Mouse (Mus musculus) retina, adult 2 months (tissue): ENCODE results near the gene Loxl4.

Experiments
- DNase-seq: peaks from one replicate; pipeline ENCODE4 v3.0.0-alpha.2; 2012; ENCODE audit warnings: low read depth, low spot score

Gene Loxl4

GRCm38 (mm10) chr19:42566283-42567019 lies 46.2 kb downstream of the Loxl4 start:
- DNase-seq = no peak

- DNase-seq = no peak
Measured at GRCm38 (mm10) chr19:42563726-42564270, 48.8 kb downstream of the Loxl4 start.

GRCm38 (mm10) chr19:42562981-42563380 lies 49.6 kb downstream of the Loxl4 start:
- DNase-seq = no peak

GRCm38 (mm10) chr19:42561991-42562390 lies 50.6 kb downstream of the Loxl4 start:
- no peak for DNase-seq

GRCm38 (mm10) chr19:42558701-42559100 lies 53.9 kb downstream of the Loxl4 start:
- DNase-seq = no peak
